Mouse (Mus musculus): Measurements from ENCODE around the gene Tesk2. TPM values are rescaled to one million over a fixed set of nuclear protein-coding genes. Genes with fewer than 3 reads are reported as not detected.
"Not testable (repeated sequence)": the region's sequence is repeated elsewhere in the genome, so short reads cannot be mapped to it uniquely, and the experiment has no call there.

The Tesk2 gene
- total RNA-seq, 2 experiments from 2014 or later: 7.3 to 11.1 TPM

DNA sequence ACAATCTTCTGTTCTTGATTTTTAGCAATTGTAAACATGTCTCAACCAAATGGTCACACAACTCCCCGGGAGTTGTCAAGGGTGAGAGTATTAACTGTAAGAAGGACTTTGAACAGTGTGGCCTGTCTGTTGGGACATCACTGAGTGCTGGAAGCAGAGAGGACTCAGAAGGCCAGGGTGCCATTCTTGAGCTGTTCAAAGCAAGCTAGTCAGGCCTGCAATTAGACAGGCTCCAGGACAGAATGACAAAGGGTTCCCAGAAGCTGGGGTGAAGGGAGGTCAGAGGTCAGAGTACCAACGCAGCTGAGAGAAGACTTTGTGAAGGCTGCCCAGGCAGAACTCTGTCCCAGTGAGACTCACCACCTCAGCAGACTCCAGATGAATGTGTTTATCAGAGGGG is 118.3 kb downstream of the Tesk2 start:
- ATAC-seq (replicated peaks; ENCODE audit: poor library complexity, severe bottlenecking): no peak

DNA sequence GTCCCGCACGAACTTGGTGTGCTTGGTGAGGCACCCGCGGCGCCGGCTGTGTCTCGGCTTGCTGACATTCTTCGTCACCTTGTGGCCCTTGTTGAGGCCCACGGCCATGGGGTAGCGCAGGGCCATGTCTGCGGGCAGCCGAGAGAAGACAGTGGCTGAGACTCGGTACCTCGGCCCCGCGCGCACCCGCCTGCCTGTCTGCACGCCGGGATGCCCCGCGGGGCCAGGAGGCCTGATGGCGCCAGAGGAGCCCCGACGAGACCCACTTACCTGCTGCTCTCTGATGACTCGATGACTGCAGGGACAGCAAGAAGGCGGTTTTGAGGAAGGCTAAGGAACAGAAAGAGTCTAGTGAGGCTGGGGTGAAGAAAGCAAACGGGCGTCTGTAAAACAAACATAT is 119.3 kb downstream of the Tesk2 start:
- not testable (repeated sequence) for ATAC-seq (replicated peaks; ENCODE audit: poor library complexity, severe bottlenecking)

DNA sequence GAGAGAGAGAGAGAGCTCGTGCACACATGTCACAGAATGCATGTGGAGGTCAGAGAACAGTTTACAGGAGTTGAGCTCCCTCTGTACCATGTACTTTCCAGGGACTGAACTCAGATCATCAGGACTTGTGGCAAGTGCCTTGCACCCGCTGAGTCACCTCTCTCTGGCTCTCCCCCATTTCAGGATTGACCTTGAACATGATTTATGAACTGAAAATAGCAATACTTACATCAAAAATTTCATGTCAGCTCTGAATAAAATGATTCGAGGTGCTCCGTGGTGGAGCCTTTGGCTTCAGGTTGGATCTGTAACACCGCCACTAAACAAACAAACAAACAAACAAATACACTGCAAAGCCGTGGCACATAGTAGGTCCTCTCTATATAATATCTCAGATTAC is 120.1 kb downstream of the Tesk2 start:
- ATAC-seq (replicated peaks; ENCODE audit: poor library complexity, severe bottlenecking): no peak

DNA sequence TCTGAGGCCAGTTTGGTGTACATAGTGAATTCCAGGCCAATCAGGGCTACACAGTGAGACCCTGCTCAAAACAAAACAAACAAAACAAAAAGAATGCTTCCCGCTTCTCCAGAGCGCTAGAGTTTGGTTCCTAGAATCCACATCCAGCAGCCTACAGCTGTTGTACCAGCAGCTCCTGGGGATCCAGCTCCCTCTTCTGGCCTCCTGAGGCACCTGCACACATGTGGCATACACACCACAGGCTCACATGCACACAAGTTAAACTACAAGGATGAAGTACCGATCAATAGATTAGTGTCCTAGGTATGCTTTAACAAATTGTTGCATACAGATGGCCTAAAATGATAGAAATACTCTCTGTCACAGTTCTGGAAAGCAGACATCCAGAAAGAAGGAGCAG is 123.6 kb downstream of the Tesk2 start:
- ATAC-seq (replicated peaks; ENCODE audit: poor library complexity, severe bottlenecking): no peak

DNA sequence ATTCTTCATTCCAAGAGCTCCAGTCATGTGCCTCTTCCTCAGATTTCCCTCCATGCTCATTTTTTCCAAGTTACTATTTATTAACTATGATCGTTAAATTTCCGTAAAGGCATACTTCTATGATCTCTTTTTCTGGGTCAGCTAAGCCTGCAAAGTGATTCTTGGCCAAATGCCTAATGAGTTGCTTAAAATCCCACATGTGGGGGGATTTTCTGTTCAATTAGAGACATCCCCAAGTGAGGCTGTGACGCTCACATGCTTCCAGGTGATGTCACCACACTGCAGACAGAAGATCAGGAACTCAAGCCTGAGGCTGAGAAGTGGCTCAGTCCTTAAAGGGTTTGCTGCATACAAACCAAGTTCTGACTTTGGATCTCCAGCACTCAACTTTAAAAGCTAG is 129.2 kb downstream of the Tesk2 start:
- ATAC-seq (replicated peaks; ENCODE audit: poor library complexity, severe bottlenecking): no peak

DNA sequence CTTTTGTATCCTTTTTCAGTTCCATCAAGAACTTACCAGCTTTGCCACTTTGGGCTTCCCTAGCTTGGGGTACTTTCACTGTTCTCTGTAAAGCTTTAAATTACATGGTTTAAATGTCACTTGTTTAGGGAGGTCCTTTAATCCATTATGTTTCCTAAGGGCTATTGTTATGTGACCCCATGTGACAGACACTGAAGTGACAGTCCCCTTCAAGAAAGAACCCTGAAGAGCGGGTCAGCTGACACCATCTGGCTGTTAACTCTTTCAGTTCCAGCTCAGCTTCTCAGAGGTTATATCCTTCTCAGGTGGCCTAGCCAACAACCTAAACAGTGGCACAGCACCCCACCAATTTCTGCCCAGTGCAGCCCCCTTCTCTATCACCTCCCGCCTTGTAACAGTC is 133.5 kb downstream of the Tesk2 start:
- no peak for ATAC-seq (replicated peaks; ENCODE audit: poor library complexity, severe bottlenecking)

Other genes with a start within 250 kb of the Tesk2 start
- gene Ipp, start 213.4 kb upstream of the Tesk2 start, total RNA-seq (2014; fragmentation: Nextera tagmentation): 14.1 and 14.6 TPM in 2 replicates
- 10.6 and 14.2 TPM in 2 replicates for gene Ipp, start 213.4 kb upstream of the Tesk2 start, total RNA-seq (2017)
- gene Tmem69, start 165.0 kb upstream of the Tesk2 start, total RNA-seq (2014; fragmentation: Nextera tagmentation): 20.2 and 45.2 TPM in 2 replicates
- 13.7 and 22.3 TPM in 2 replicates for gene Tmem69, start 165.0 kb upstream of the Tesk2 start, total RNA-seq (2017)
- 54.0 and 64.3 TPM in 2 replicates for gene Gpbp1l1, start 163.3 kb upstream of the Tesk2 start, total RNA-seq (2014; fragmentation: Nextera tagmentation)
- gene Gpbp1l1, start 163.3 kb upstream of the Tesk2 start, total RNA-seq (2017): 125 and 148 TPM in 2 replicates
- gene Ccdc17, start 124.3 kb upstream of the Tesk2 start, total RNA-seq (2014; fragmentation: Nextera tagmentation): 11.4 TPM in 1 of 2 replicates, not detected in the other
- 0.26 and 0.43 TPM in 2 replicates for gene Ccdc17, start 124.3 kb upstream of the Tesk2 start, total RNA-seq (2017)
- 190 and 192 TPM in 2 replicates for gene Nasp, start 93.0 kb upstream of the Tesk2 start, total RNA-seq (2014; fragmentation: Nextera tagmentation)
- 397 and 446 TPM in 2 replicates for gene Nasp, start 93.0 kb upstream of the Tesk2 start, total RNA-seq (2017)
- 398 and 454 TPM in 2 replicates for gene Akr1a1, start 69.3 kb upstream of the Tesk2 start, total RNA-seq (2014; fragmentation: Nextera tagmentation)
- 580 and 694 TPM in 2 replicates for gene Akr1a1, start 69.3 kb upstream of the Tesk2 start, total RNA-seq (2017)
- gene Prdx1, start 35.4 kb upstream of the Tesk2 start, total RNA-seq (2014; fragmentation: Nextera tagmentation): 255 and 303 TPM in 2 replicates
- 264 and 283 TPM in 2 replicates for gene Prdx1, start 35.4 kb upstream of the Tesk2 start, total RNA-seq (2017)
- gene Mmachc, start 12.5 kb upstream of the Tesk2 start, total RNA-seq (2014; fragmentation: Nextera tagmentation): 31.0 and 32.4 TPM in 2 replicates
- 19.2 and 27.0 TPM in 2 replicates for gene Mmachc, start 12.5 kb upstream of the Tesk2 start, total RNA-seq (2017)
- 47.8 and 66.8 TPM in 2 replicates for gene Ccdc163, start 12.4 kb upstream of the Tesk2 start, total RNA-seq (2014; fragmentation: Nextera tagmentation)
- 13.6 and 18.8 TPM in 2 replicates for gene Ccdc163, start 12.4 kb upstream of the Tesk2 start, total RNA-seq (2017)
- 23.3 and 24.4 TPM in 2 replicates for gene Toe1, start 86.7 kb downstream of the Tesk2 start, total RNA-seq (2014; fragmentation: Nextera tagmentation)
- 39.7 and 58.6 TPM in 2 replicates for gene Toe1, start 86.7 kb downstream of the Tesk2 start, total RNA-seq (2017)
- gene Mutyh, start 86.8 kb downstream of the Tesk2 start, total RNA-seq (2014; fragmentation: Nextera tagmentation): 13.0 and 17.2 TPM in 2 replicates
- gene Mutyh, start 86.8 kb downstream of the Tesk2 start, total RNA-seq (2017): 4.5 and 5.8 TPM in 2 replicates
- not detected in 2 replicates for gene Hpdl, start 100.8 kb downstream of the Tesk2 start, total RNA-seq (2014; fragmentation: Nextera tagmentation)
- gene Hpdl, start 100.8 kb downstream of the Tesk2 start, total RNA-seq (2017): 0.62 and 0.78 TPM in 2 replicates
- 0.85 TPM in 1 of 2 replicates, not detected in the other for gene Zswim5, start 156.4 kb downstream of the Tesk2 start, total RNA-seq (2014; fragmentation: Nextera tagmentation)
- gene Zswim5, start 156.4 kb downstream of the Tesk2 start, total RNA-seq (2017): 0.17 TPM in 1 of 2 replicates, not detected in the other

Measured in granulocyte monocyte progenitor cell, adult 5-6 weeks (primary cell).